Mouse (Mus musculus): ENCODE results near the gene Klf11. TPM values are rescaled to one million over a fixed set of nuclear protein-coding genes. Genes with fewer than 3 reads are reported as not detected.
A peak's percentile ranks its signal among the peaks of the same experiment; 100 is the strongest.
"Not testable (repeated sequence)": the region's sequence is repeated elsewhere in the genome, so short reads cannot be mapped to it uniquely, and the experiment has no call there.

Gene Klf11
- polyA plus RNA-seq, 1 experiment from 2014 or later = 13.6 TPM

DNA sequence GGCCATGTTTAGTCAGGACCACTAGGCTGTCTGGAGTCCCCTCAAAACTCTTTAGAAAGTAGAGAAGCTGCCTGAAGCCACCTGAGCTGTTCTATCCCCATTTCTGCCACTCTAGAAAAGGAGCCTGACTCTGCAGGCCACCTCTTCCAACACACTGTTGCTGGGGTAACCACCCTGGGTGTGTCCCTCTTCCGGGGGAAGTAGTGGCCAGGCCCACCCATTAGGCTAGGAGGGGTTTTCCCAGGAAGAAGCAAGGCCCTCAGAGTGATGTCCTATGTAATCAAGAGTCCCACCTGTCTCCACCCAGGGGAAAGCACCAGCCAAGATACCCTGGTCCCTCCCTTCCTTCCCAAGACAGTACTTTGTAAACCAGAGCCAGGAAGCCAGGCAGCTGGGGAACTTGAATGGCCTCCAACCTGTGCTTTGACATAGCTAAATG is 17.3 kb upstream of the Klf11 start:
- Histone ChIP-seq H3K27ac (no peak overlapping the region), H3K4me2 (no peak overlapping the region)

DNA sequence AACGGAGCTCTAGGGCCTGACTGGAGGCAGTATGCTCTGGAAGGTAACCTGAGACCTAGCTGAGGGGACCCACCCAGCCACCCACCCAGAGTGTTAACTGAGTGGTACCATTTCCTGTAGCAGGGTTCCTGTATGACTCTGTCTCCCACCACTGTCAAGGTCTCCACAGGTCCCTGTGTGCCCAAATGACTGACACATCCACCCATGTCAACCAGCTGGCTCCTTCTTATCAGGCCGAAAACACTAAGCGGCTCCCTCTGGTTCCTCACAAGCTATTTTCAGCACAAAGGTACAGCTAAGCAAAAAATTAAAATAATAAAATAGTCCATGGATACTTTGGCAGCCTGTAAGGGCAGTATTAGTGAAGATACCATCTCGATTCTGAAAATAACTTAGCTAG is 16.9 kb upstream of the Klf11 start:
- peak; percentile 36; the same call in 1 of the 2 replicates for ATAC-seq (ENCODE audit: insufficient number of reproducible peaks, low FRiP score, low TSS enrichment, low read depth)
- no peak overlapping the region for H3K9ac ChIP-seq
- H3K27me3 ChIP-seq = no peaks in the 10 kb centered on the region
- 64% methylated on average over 4 of the region's 4 CpGs for WGBS
- no peak overlapping the region for H3K4me2 ChIP-seq
- no peaks in the 10 kb centered on the region for H3K9me3 ChIP-seq
- H3K36me3 ChIP-seq = no peaks in the 10 kb centered on the region
- 0 out of 2 replicates have a peak, but pooled peaks cover 6% of the 10 kb centered on the region for H3K4me1 ChIP-seq
- no peak overlapping the region for H3K4me3 ChIP-seq
- no peak overlapping the region for H3K27ac ChIP-seq

More for the DNA sequence above, 17.3 kb upstream of the Klf11 start:
- H3K4me3 ChIP-seq = no peak overlapping the region
- WGBS = 55% methylated on average over 1 of the region's 1 CpGs
- no peaks in the 10 kb centered on the region for H3K27me3 ChIP-seq
- H3K36me3 ChIP-seq = no peaks in the 10 kb centered on the region
- H3K4me1 ChIP-seq = 0 out of 2 replicates have a peak, but pooled peaks cover 6% of the 10 kb centered on the region
- H3K9ac ChIP-seq = no peak overlapping the region
- peak; percentile 20; the same call in 1 of the 2 replicates for ATAC-seq (ENCODE audit: insufficient number of reproducible peaks, low FRiP score, low TSS enrichment, low read depth)
- H3K9me3 ChIP-seq = no peaks in the 10 kb centered on the region

DNA sequence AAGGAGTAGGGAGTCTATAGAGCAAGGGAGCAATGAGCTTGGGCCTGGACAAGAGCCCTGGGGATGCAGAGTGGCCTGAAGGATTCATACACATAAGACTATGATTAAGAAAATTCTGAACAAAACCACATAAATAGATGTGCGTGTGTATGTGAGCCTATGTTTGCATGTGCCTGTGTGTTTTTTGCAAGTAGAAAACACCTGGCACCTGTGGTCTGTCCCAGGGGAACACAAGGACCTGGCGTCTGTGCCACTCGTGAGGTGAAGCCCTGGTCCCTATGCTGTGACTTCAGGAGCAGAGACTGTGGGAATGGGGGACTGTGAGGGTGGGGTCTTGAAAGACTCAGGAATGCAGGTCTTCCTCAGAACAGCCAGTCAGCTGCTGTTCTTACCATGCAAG is 16.4 kb upstream of the Klf11 start:
- Histone ChIP-seq H3K27ac (no peak overlapping the region), H3K27me3 (no peaks in the 10 kb centered on the region), H3K9me3 (no peaks in the 10 kb centered on the region), H3K36me3 (no peaks in the 10 kb centered on the region), H3K4me2 (no peak overlapping the region), H3K4me1 (0 out of 2 replicates have a peak, but pooled peaks cover 6% of the 10 kb centered on the region), H3K4me3 (no peak overlapping the region), H3K9ac (no peak overlapping the region)
- WGBS = 79% methylated on average over 3 of the region's 3 CpGs
- ATAC-seq (ENCODE audit: insufficient number of reproducible peaks, low FRiP score, low TSS enrichment, low read depth) = no peak

DNA sequence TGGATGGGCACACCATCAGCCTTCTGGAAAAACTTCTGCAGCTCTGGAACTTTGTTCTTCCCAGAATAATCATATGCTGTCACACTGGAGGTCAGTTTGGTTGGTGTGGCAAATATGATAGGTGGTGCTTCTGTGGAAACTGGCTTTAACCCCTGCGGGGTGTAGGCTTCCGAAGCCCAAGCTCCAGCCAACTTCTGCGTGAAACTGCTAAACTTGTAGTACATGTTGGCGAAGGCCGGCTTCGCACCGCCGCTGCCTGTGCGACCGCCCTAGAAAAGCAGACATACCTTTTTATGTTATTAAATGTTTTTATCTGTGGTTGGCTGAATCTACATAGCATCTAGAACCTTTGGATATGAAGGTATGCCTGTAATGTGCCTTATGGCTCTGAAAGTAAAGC is 12.3 kb upstream of the Klf11 start:
- not testable (repeated sequence) for H3K9me3 ChIP-seq; H3K4me2 ChIP-seq; H3K36me3 ChIP-seq; H3K27ac ChIP-seq; H3K4me3 ChIP-seq; H3K9ac ChIP-seq; H3K27me3 ChIP-seq; ATAC-seq (ENCODE audit: insufficient number of reproducible peaks, low FRiP score, low TSS enrichment, low read depth)
- peaks cover 14% of the 10 kb centered on the region for H3K4me1 ChIP-seq
- WGBS = 95% methylated on average over 10 of the region's 10 CpGs

DNA sequence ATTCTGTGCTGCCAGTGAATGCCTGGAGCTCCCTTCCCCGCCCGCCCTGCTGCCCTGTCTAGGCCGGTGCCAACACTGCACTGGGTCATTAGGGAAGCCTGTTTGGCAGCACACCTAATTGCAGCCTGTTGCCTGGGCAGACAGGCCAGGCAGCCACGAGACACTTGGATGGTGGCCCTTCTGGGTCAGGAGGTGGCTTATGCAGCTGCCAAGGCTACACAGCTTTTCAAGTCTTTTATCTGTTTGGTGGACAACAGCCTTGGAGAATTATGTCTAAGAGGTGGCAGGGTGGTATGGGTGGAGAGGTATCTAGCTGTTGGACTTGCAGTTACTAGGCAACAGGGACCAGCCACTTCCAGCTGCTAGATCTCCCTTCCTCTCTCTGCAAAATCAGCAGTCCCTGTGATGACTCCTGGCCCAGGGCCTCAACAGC is 8.7 kb upstream of the Klf11 start:
- H3K9ac ChIP-seq = no peak overlapping the region
- H3K4me1 ChIP-seq = peaks cover 15% of the 10 kb centered on the region
- H3K4me2 ChIP-seq = no peak overlapping the region
- peak overlapping the region; percentile 57 for H3K27ac ChIP-seq
- H3K36me3 ChIP-seq = no peaks in the 10 kb centered on the region
- H3K27me3 ChIP-seq = no peaks in the 10 kb centered on the region
- peak; percentile 69 for ATAC-seq (ENCODE audit: insufficient number of reproducible peaks, low FRiP score, low TSS enrichment, low read depth)
- H3K9me3 ChIP-seq = no peaks in the 10 kb centered on the region
- 47% methylated on average over 4 of the region's 4 CpGs for WGBS
- H3K4me3 ChIP-seq = no peak overlapping the region

DNA sequence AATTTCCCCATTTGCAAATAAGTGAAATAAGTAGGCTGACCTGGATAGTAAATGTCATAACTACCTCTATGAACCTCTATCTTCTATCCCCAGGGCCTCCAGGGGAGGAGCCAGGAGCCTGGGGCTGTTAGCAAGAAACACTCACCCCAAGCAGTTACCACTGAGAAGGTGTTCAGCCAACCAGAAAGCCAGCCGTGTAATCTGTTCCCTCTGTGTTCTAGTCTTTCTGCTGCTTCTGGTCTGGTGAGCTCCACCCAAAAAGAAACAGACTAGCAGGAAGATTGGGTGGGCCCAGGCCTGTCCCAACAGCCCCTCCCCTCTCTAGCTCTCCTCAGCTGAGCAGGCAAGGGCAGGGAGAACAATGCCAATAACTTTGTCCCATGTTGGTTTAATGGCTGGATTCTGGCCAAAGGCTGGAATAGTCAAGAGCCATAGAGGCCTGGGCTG is 6.9 kb upstream of the Klf11 start:
- no peak for ATAC-seq (ENCODE audit: insufficient number of reproducible peaks, low FRiP score, low TSS enrichment, low read depth)
- Histone ChIP-seq H3K4me1 (peaks cover 15% of the 10 kb centered on the region), H3K36me3 (no peaks in the 10 kb centered on the region), H3K9ac (no peak overlapping the region), H3K4me3 (no peak overlapping the region), H3K27ac (no peak overlapping the region), H3K9me3 (no peaks in the 10 kb centered on the region), H3K27me3 (no peaks in the 10 kb centered on the region), H3K4me2 (no peak overlapping the region)
- 14% methylated on average over 1 of the region's 1 CpGs for WGBS

DNA sequence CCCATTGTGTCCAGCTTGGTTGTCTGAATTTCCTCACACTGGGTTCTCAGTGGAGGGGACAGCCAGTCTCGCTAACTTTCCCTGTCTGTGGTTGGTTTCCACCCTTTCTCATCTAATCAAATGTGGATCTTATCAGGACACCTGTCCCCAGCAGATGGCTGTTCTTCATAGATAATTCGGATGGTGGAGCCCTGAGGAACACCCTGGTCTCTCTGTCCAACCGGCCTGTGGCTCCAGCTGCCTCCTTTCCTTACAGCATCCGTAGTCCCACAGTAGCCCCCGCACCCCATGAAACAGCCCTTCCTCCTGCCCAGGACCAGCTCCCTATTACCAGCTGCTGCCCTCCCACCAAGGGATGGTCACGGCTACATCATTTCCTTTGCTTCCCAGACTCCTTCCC is 5.2 kb upstream of the Klf11 start:
- no peak overlapping the region for H3K9ac ChIP-seq
- no peak for ATAC-seq (ENCODE audit: insufficient number of reproducible peaks, low FRiP score, low TSS enrichment, low read depth)
- no peak overlapping the region for H3K27ac ChIP-seq
- peaks cover 24% of the 10 kb centered on the region for H3K4me1 ChIP-seq
- no peak overlapping the region for H3K4me2 ChIP-seq
- WGBS = 70% methylated on average over 6 of the region's 6 CpGs
- no peaks in the 10 kb centered on the region for H3K36me3 ChIP-seq
- no peak overlapping the region for H3K4me3 ChIP-seq
- no peaks in the 10 kb centered on the region for H3K9me3 ChIP-seq
- H3K27me3 ChIP-seq = no peaks in the 10 kb centered on the region

DNA sequence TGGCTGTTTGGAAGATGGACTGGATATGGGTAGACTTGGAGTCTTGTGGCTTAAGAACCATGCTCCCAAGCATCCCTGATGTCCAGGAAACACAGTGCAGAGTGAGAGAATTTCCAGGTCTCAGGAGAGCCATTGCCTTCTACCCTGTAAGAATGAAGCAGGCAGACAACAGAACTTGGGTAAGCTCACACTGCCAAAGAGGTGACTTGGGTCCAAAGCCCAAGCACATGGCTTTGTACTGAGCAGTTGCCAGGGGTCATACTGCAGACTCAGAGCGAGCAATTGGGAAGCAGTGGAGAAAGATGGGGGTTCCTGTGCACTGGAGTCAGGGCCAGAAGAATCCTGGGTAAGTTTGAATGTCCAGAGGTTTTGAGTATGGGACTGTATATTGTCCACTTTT is 3.0 kb upstream of the Klf11 start:
- peaks cover 33% of the 10 kb centered on the region for H3K4me1 ChIP-seq
- no peaks in the 10 kb centered on the region for H3K27me3 ChIP-seq
- no peak overlapping the region for H3K27ac ChIP-seq
- WGBS = 71% methylated on average over 1 of the region's 1 CpGs
- ATAC-seq (ENCODE audit: insufficient number of reproducible peaks, low FRiP score, low TSS enrichment, low read depth) = no peak
- no peaks in the 10 kb centered on the region for H3K36me3 ChIP-seq
- no peak overlapping the region for H3K4me3 ChIP-seq
- no peak overlapping the region for H3K9ac ChIP-seq
- H3K9me3 ChIP-seq = no peaks in the 10 kb centered on the region
- no peak overlapping the region for H3K4me2 ChIP-seq

DNA sequence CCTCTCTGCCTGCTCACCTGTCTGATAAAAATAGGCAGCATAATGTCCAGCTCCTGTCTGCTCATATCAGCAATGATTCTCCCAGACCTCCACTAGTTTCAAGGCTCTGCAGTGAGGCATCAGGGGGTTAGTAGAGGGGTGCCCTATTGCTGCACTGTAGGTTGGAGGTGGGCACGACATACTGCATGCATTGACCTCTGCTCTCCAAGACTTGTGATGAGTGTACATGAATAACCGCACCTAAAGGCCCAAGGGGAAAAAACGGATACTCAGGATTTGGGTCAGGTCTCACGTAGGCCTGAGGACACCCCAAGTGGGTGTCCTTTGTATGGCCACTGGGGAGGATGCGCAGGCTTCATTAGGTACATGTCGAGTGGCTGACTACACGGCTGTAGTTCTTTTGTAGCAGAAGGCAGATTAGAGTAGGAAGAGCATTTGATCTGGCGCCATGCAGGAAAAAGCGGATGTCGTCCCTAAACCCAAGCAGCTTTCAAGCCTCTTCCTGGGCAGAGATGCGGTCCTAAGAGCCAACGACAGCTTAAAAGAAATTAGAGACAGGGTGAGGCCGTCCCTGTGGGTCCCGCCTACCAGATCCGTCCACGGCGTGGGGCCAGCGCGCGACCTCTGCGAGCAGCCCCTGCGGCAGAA is 535 bp upstream of the Klf11 start:
- Histone ChIP-seq H3K27ac (peak overlapping the region; percentile 81), H3K4me2 (peak overlapping the region; percentile 78), H3K4me1 (peaks cover 28% of the 10 kb centered on the region), H3K9me3 (no peaks in the 10 kb centered on the region), H3K27me3 (no peaks in the 10 kb centered on the region), H3K4me3 (peak overlapping the region; percentile 83), H3K36me3 (peaks cover 18% of the 10 kb centered on the region), H3K9ac (peak overlapping the region; percentile 40; the same call in 1 of the 2 replicates)
- ATAC-seq (ENCODE audit: insufficient number of reproducible peaks, low FRiP score, low TSS enrichment, low read depth) = no peak
- 5% methylated on average over 22 of the region's 22 CpGs for WGBS

DNA sequence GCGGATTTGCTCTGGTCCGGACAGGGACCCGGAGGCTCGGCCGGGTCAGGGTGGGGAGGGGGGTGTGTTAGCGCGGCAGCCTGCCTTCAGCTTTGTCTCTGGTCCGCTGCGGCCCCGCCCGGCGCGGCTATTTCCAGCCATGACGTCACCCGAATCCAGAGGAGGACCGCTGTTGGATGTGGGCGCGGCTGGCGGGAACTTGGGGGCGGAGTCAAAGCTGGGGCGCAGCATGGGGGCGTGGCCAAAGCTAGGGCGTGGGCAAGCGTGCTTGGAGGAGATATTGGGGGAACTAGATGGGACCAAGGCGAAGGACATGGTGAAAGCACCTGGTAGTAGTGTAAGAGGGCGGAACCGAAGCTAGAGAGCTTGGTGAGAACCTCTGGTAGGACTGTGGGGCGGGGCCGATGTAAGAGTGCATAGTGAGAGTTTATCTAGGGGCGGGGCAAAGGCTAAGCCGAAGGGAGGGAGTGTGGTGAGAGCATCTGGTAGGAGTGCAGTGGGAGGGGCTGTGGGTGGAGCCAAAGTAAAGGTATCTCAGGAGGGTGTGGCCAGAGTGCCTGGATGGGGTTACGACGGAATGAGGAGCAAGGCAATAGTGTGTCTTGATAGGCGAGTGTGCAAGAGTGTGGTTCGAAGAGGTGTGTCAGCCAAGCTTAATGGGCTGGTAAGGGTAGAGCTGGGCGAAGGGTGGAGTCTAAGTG is 718 bp downstream of the Klf11 start:
- H3K36me3 ChIP-seq = peaks cover 31% of the 10 kb centered on the region
- WGBS = 1% methylated on average over 36 of the region's 36 CpGs
- ATAC-seq (ENCODE audit: insufficient number of reproducible peaks, low FRiP score, low TSS enrichment, low read depth) = peak; percentile 77
- H3K4me1 ChIP-seq = peaks cover 36% of the 10 kb centered on the region
- H3K27ac ChIP-seq = peak overlapping the region; percentile 94
- H3K27me3 ChIP-seq = no peaks in the 10 kb centered on the region
- peak overlapping the region; percentile 82 for H3K9ac ChIP-seq
- H3K4me2 ChIP-seq = peak overlapping the region; percentile 78
- peak overlapping the region; percentile 83 for H3K4me3 ChIP-seq
- H3K9me3 ChIP-seq = no peaks in the 10 kb centered on the region

DNA sequence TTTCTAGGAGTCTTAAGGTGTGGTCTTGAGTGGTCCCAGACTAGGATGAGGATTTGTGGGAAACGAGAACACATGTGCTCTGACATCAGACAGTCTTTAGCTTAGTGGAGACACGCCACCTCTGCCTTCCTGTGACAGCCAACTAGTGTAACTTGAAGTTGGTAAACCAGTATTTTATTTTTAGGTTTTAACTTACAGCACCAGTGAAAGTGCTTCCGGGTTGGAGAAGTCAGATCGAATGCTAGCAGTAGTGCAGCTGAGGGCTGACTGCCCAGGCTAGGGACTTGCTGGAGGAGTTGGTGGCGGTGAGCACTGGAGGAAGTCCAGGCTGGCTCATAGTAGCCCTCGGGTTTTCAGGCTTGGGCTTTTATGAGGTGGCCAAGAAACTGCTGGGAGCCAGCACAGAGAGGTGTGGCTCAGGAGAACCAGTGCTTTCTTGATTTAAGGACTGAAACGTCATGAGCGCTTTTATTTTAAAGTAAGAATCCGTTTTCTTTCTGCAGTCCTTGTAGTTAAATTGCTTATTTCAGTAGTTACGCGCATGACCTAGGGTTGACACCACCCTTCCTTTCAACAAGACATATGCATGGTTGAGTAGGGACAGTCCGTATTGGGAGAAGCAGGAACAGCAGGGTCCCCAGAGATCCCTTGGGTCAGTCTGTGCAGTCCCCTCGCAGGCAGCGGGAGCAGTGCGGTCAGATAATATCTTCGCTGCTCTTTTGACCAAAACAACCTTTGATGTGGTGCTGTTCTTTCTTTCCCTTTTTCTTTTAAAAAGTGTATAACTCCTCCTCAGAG is 3.2 kb downstream of the Klf11 start:
- no peak overlapping the region for H3K9ac ChIP-seq
- no peak for ATAC-seq (ENCODE audit: insufficient number of reproducible peaks, low FRiP score, low TSS enrichment, low read depth)
- 81% methylated on average over 16 of the region's 16 CpGs for WGBS

DNA sequence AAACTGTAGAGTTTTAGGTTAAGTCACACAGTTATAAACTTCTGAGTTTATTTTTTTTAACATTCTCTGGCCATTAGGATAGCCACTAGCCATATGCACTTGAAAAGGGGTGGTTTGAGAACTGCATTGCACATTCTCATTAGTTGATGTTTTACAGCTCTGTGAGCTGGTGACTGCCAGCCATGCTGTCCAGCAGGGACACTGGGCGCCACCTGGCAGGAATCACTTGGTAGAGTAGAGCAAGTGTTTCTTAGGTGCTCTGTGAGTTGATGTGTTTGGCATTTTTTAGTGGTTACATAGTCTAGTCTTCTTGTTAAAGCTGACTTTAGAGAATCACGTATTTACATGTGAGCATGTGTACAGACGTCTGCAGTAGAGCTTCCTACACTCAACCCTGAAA is 5.4 kb downstream of the Klf11 start:
- Histone ChIP-seq H3K27me3 (no peaks in the 10 kb centered on the region), H3K9me3 (no peaks in the 10 kb centered on the region), H3K36me3 (peaks cover 57% of the 10 kb centered on the region), H3K4me2 (no peak overlapping the region), H3K4me1 (peaks cover 29% of the 10 kb centered on the region), H3K9ac (no peak overlapping the region), H3K4me3 (no peak overlapping the region), H3K27ac (no peak overlapping the region)
- WGBS = 64% methylated on average over 3 of the region's 3 CpGs
- no peak for ATAC-seq (ENCODE audit: insufficient number of reproducible peaks, low FRiP score, low TSS enrichment, low read depth)

More for the DNA sequence above, 3.2 kb downstream of the Klf11 start:
- Histone ChIP-seq H3K27ac (no peak overlapping the region), H3K9me3 (no peaks in the 10 kb centered on the region), H3K4me3 (no peak overlapping the region), H3K36me3 (peaks cover 41% of the 10 kb centered on the region), H3K4me2 (no peak overlapping the region), H3K4me1 (peaks cover 38% of the 10 kb centered on the region), H3K27me3 (no peaks in the 10 kb centered on the region)

Data from limb, embryonic 15.5 days (tissue).